Mouse (Mus musculus): ENCODE results near the gene Apobec1. TPM values are rescaled to one million over a fixed set of nuclear protein-coding genes. Genes with fewer than 3 reads are reported as not detected.
"Not testable (repeated sequence)": the region's sequence is repeated elsewhere in the genome, so short reads cannot be mapped to it uniquely, and the experiment has no call there.

Gene Apobec1
- total RNA-seq, 2 experiments from 2014 or later: 1.5 to 2.3 TPM

DNA sequence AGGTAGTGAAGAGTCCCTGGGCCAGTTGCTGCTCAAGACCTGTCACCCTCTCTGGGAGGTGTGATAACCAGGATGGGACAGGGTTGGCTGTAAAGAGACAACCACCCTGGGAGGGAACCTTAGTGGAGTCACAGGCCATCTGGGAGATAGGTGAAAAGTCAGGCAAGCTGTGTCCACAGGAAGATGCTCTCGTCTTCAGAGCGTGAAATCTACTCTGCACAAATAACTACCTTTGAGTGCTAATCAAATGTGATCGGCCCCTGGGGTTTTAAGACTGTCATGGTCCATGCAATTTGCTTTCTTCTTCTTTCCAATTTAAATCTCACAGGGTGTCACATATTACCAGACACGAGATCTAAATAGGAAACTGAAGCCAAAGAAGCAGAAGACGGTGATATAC, 33.1 kb downstream of the Apobec1 start:
- Histone ChIP-seq H3K4me3 (no peak overlapping the region), H3K27ac (no peak overlapping the region)
- TF ChIP-seq CTCF (conservative IDR thresholded peaks at IDR 0.05): no peak
- DNase-seq (ENCODE audit: low spot score in 2 of 2): no peak

DNA sequence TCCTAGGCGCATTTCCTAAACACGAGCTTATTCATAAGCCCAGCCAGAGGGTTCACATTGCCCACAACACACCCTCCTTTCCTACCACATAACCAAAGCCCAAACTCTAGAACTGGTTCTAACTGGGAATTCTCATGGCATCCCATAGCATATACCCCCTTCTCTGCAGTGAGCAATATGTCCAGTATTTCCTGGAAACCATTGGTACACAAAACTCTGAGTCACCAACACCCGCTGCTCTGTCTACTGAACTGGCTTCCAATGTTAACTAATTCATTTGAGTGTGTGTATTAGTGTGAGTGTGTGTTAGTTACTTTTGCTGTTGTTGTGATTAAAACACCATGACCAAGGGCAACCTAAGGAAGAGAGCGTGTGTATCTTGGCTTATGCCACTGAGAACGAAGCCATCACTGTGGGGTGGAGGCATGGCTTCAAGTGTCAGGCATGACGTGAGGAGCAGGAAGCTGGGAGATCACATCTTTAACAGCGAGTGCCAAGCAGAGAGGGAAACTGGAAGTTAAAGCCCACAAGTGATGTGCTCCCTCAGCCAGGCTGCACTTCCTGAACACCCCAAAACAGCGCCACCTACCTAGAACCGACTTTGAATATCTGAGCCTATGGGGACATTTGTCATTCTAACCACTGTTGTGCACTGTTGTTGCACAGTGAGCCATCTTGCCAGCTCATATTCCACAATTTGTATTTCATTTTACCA, 37.0 kb downstream of the Apobec1 start:
- DNase-seq (ENCODE audit: low spot score in 2 of 2): no peak
- no peak for TF ChIP-seq CTCF (conservative IDR thresholded peaks at IDR 0.05)
- Histone ChIP-seq H3K4me3 (no peak overlapping the region), H3K27ac (no peak overlapping the region)

DNA sequence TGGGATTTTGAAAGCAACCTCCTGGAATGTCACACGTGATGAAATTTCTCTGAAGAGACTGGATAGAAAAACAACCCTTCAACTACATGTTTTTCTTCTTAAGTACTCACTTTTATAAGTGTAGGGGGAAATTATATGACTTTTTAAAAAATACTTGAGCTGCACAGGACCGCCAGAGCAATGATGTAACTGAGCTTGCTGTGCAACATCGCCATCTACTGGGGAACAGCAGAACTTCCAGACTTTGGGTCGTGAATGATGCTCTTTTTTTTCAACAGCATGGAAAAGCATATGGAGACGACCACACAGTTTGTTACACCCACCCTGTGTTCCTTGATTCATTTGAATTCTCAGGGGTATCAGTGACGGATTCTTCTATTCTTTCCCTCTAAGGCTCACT, 39.8 kb downstream of the Apobec1 start:
- H3K27ac ChIP-seq: no peak overlapping the region
- peak overlapping the region; percentile 23; the same call in 1 of the 2 replicates for H3K4me3 ChIP-seq
- DNase-seq (ENCODE audit: low spot score in 2 of 2): peak; percentile 63 to 75
- TF ChIP-seq CTCF (conservative IDR thresholded peaks at IDR 0.05): peak; percentile 98

DNA sequence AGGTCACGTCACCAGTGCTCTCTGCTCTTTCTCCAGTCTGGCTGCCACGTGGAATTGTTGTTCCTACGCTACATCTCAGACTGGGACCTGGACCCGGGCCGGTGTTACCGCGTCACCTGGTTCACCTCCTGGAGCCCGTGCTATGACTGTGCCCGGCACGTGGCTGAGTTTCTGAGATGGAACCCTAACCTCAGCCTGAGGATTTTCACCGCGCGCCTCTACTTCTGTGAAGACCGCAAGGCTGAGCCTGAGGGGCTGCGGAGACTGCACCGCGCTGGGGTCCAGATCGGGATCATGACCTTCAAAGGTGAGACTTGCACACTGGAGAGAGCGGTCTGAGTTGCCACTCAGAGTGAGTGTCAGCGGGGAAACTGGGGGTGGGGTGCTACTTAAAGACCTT, 41.2 kb downstream of the Apobec1 start:
- H3K4me3 ChIP-seq: no peak overlapping the region
- no peak for TF ChIP-seq CTCF (conservative IDR thresholded peaks at IDR 0.05)
- no peak for DNase-seq (ENCODE audit: low spot score in 2 of 2)
- no peak overlapping the region for H3K27ac ChIP-seq

DNA sequence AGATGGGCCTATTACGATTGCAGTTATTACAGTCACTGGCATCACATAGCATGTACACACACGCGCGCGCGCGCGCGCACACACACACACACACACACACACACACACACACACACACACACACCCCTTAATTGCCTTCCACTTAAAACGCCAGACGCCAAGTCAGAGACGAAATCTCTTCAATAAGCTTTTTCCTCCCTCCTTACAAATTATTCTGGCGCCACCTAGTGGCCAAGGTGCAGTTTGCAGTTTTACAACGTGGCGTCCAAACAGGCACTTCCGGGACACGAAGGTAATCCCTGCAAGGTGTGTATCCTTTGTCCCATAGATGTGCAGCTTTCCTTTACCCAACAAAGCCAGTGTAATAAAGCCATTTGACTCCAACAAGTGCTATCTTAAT, 41.8 kb downstream of the Apobec1 start:
- peak; percentile 82 for TF ChIP-seq CTCF (conservative IDR thresholded peaks at IDR 0.05)
- Histone ChIP-seq H3K27ac (no peak overlapping the region), H3K4me3 (no peak overlapping the region)
- DNase-seq (ENCODE audit: low spot score in 2 of 2): peak; percentile 55 to 74

DNA sequence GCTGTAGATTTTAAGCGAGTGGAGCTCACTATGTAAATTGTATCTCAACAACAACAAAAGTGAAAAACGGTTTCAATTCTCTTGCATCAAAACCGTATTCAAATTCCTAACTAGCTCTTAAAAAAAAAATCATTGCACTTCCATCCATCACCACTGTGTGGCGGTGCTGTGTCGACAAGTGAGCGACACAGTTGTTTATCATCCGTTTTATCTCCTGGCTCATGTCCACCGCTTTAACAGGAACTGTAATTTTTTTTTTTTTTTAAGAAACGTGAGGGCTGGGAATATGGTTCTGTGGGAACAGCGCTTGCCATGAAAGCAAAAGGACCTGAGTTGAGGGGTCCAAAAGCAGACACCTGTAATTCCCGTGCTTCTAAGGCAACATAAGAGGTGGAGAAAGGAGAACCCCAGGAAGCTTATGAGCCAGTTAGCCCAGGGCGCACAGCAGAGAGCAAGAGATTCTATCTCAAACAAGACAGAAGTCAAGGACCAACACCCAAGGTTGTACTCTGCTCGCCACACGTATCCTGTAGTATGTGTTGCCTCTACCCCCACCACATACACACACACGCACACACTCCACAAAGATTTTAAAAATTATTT, 45.2 kb downstream of the Apobec1 start:
- H3K27ac ChIP-seq: no peak overlapping the region
- peak; percentile 69 to 84 for DNase-seq (ENCODE audit: low spot score in 2 of 2)
- peak overlapping the region; percentile 14 for H3K4me3 ChIP-seq
- peak; percentile 90 for TF ChIP-seq CTCF (conservative IDR thresholded peaks at IDR 0.05)

DNA sequence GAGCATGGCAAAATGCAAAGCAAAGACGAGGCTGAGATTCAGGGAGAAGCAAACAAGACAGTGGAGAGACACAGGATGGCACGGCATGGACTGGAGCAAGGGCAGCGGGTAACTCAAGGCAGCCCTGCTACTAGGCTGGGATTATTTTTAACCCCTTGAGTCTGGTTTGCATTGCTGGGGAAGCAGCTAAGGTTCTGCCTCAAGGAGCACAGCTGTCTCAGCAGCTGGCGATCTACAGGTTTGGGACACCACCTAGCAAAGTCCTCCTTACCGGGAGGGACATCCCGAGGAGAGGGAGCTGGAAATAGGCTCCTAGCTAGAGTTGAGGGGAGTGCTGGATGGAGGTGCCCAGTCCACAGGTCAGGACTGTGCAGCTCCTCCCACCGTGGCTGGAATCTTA, 47.0 kb downstream of the Apobec1 start:
- no peak for DNase-seq (ENCODE audit: low spot score in 2 of 2)
- Histone ChIP-seq H3K27ac (no peak overlapping the region), H3K4me3 (no peak overlapping the region)
- no peak for TF ChIP-seq CTCF (conservative IDR thresholded peaks at IDR 0.05)

DNA sequence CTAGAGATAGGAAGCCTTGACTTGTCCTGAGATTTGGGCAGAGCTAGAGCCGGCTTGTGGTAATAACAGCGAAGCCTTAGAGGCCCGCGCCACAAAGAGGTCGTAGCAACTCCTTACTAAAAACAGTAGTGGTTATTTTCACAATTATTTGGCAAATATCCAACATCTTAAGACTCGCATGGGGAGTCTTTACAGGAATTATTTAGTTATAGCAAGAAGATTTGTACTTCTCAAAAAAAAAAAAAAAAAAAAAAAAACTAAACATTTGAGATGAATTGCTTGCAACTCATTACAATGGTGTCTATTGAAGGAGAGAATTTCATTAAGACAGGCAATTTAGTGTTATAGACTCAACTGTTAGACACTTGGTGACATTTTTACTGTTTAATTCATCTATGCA, 48.1 kb downstream of the Apobec1 start:
- DNase-seq (ENCODE audit: low spot score in 2 of 2): no peak
- Histone ChIP-seq H3K27ac (no peak overlapping the region), H3K4me3 (no peak overlapping the region)
- no peak for TF ChIP-seq CTCF (conservative IDR thresholded peaks at IDR 0.05)

DNA sequence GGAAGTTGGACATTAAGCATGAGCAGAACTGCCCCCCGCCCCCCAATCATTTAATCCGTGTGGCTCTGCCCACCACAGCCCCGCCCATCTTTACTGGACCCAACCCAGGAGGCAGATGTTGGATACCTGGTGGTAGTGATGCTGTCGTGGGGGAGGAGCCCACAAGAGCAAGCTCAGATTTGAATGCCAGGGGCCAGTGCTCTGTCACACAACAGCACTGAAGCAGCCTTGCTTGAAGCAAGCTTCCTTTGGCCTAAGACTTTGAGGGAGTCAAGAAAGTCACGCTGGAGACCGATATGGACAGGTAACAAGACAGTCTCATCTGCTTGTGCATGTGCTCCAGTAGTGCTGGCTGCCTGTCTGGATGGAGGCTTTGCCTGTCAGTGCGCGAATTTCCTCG, 48.6 kb downstream of the Apobec1 start, which contains the start of gene Aicda:
Aicda (plus strand) TSS at position 196 of the 400 bp plus-strand sequence.
- H3K27ac ChIP-seq: no peak within 1 kb of the TSS
- H3K4me3 ChIP-seq: no peak within 1 kb of the TSS
- no peak for TF ChIP-seq CTCF (conservative IDR thresholded peaks at IDR 0.05)
- no peak for DNase-seq (ENCODE audit: low spot score in 2 of 2)

DNA sequence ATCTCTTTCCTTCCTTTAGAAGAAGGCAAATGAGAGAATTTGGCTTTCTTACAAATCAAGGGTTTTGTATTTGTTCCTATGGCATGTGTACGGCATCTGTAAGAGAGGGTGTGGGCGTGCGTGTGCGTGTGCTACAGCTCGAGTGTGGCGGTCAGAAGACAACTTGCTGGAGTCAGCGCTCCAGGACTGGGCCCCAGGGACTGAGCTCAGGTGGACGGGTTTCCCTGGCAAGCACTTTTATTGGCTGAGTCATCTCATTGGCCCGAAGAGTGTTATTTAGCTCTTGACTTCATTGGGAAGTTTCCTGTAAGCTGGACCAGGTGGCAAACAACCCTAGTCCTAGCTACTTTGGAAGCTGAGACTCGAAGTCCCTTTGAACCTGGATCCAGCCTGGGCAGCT, 56.3 kb downstream of the Apobec1 start:
- no peak for TF ChIP-seq CTCF (conservative IDR thresholded peaks at IDR 0.05)
- Histone ChIP-seq H3K4me3 (no peak overlapping the region), H3K27ac (no peak overlapping the region)
- no peak for DNase-seq (ENCODE audit: low spot score in 2 of 2)

DNA sequence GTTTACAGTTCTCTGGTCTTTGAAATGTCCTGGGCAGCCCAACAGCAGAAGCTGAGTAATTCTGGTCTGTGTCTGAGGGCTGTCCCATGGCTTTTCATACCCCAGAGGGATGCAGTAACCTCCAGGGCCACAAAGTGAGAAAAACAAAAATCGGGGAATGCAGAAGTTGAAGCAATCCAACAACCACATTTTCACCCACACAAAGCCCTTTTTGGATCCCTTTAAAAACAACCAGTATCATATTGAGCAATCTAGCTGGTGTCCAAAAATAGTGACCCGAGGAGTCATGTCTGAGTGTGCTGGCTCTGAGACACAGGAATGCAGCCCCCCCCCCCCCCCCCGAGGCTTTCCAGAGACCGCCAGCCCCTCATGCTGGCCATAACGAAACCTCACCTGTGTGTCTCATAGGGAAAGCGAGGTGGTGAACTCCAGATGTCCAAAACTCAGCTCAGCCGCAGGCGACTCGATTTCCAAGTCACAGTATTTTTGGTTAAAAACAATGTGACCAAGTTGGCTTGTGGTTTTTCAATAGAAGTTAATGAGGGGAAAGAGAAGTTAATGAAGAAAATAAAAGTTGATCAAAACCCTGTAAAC, 56.9 kb downstream of the Apobec1 start:
- no peak for DNase-seq (ENCODE audit: low spot score in 2 of 2)
- no peak for TF ChIP-seq CTCF (conservative IDR thresholded peaks at IDR 0.05)
- Histone ChIP-seq H3K27ac (no peak overlapping the region), H3K4me3 (no peak overlapping the region)

DNA sequence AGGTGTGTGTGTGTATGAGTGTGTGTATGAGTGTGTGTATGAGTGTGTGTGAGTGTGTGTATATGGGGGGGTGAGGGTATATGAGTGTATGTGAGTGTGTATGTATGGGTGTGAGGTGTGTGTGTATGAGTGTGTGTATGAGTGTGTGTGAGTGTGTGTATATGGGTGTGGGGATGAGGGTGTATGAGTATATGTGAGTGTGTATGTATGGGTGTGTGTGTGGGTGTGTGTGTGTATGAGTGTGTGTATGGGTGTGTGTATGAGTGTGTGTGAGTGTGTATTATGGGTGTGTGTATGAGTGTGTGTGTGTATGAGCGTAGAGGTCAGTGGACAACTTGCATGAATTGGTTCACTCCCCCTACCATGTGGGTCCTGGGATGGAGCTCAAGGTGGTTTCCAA, 57.6 kb downstream of the Apobec1 start:
- Histone ChIP-seq H3K4me3 (no peak overlapping the region), H3K27ac (no peak overlapping the region)
- no peak for TF ChIP-seq CTCF (conservative IDR thresholded peaks at IDR 0.05)
- DNase-seq (ENCODE audit: low spot score in 2 of 2): no peak

DNA sequence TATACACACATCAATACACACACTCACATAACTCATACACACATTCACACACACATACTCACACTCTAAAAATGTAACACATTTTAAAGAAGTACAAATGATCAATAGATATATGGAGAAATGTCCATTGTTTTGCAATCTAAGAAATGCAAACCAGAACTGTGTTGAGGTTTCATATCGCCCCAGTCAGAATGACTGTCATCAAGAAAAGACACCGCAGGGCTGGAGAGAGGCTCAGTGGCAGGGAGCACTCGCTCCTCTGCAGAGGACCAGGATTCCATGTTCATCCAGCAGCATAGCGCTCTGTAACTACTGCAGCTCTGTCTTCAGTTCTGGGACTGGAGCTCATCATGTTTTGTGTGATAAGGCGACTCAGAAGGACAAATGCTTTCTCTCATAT, 58.7 kb downstream of the Apobec1 start:
- Histone ChIP-seq H3K27ac (no peak overlapping the region), H3K4me3 (no peak overlapping the region)
- no peak for DNase-seq (ENCODE audit: low spot score in 2 of 2)
- TF ChIP-seq CTCF (conservative IDR thresholded peaks at IDR 0.05): no peak

DNA sequence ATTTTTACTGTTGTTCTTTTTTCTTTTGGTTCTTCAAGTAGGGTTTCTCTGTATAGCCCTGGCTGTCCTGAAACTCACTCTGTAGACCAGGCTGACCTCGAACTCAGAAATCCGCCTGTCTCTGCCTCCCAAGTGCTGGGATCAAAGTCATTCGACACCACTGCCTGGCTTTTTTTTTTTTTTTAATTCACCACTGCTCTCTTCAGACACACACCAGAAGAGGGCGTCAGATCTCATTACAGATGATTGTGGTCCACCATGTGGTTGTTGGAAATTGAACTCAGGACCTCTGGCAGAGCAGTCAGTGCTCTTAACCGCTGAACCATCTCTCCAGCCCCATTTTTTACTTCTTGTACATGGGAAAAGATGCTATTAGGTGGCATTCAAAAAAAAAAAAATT, 59.8 kb downstream of the Apobec1 start:
- DNase-seq (ENCODE audit: low spot score in 2 of 2); H3K27ac ChIP-seq; H3K4me3 ChIP-seq: not testable (repeated sequence)
